Mouse (Mus musculus): ENCODE data around the gene Meiob. TPM values are rescaled to one million over a fixed set of nuclear protein-coding genes. Genes with fewer than 3 reads are reported as not detected.

Meiob gene
- not detected for polyA plus RNA-seq (2017; shearing (Covaris generic))

DNA sequence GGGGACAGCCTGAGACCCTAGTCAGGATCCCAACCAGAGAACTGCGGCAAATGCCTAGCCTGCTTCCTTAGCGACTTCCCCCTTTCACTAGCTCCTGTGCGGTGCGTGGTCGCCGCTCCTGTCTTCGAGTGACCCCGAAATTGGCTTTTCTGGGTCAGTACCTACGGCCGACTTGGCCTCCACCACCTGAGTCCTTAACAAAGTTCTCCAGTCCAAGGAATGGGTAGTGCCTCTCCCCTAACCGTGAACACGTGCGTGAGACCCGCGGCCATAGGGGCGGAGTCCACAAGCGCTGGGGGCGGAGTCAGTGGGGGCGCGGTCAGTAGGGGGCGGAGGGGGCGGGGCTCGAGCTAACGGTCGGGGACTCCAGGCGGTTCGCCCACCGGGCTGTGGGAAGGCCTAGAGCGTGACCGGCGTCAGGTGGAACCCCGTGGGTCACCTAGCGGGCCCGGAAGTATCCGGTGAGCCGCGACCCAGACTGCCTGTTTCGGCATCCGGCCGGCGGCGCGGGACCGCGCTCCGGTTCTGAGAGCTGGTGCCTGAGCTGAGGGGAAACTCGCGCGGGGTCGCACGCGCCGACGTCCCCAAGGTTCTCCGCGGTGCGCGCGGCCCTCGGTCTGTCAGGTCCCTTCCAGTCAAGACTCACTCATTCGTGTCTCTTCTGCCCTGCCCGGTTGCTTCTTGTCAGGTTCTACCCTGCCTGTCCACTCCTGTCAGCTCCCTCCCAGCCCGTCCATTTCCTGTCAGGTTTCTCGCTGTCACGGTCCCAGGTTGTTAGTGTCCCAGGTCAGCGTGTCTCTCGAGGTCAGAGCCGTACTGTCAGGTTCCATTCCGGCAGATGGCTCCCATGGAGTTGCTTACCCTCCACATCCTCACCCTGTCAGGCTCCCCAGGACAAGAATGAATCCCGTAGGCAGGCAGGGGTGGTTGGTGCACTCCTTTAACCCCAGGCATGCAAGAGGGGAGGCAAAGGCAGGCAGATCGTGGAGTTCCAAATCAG is at the start of gene Meiob:
TSS of gene Meiob (plus strand) at position 338 of the 1,000 bp plus-strand sequence.

DNA sequence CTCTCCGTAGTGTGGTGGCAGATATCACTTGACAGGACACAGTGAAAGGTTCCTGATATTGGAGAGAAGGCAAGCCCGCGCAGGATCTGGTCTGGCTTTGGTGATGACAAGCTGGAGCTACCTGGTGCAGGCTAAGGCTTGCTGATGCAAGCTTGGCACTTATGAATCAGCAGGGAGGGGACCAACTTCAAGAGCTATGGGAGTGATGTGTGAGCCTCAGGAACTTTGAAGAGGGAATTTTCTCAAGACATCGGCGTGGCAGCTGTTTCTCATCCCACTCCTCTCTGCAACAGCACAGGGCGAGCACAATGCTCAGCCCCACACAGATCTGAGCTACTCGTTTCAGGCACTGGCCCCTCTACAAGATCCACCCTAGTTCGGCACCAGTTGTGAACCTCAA is 35.8 kb downstream of the Meiob start, which contains the start of gene Hagh:
TSS of gene Hagh (plus strand) at position 302 of the 400 bp plus-strand sequence.

DNA sequence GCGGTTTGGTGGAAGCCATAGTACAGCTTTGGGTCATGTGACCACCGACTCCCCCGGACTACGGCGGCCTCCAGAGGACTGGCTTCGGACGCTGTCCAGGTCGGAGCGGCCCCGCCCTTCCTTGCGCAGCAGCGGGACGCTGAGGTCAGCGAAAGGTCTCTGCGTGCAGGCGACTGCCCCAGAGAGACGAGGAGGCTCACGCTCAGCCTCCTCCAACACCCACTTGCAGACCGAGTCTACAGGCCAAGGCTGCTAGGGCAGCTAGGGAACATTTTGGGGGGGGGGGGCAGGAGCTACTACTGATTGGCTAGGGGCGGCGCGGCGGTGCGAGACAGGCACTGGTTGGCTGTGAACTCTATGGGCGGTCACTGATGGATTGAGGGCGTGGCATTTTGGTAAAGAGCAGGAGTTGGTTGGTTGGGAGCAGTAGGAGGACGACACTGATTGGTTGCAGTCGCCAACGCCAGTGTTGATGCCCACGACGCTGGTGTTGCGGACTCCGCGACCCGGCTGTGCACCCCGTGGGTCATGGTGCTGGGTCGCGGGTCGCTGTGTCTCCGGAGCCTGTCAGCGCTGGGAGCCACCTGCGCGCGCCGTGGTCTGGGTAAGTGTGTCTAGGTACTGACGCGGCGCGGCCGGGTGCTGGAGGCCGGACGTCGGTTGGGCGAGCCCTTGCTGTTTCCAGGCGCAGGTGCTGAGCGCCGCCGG is 46.1 kb downstream of the Meiob start, which contains the start of gene Fahd1:
TSS of gene Fahd1 (minus strand) at position 300 of the 708 bp plus-strand sequence.

DNA sequence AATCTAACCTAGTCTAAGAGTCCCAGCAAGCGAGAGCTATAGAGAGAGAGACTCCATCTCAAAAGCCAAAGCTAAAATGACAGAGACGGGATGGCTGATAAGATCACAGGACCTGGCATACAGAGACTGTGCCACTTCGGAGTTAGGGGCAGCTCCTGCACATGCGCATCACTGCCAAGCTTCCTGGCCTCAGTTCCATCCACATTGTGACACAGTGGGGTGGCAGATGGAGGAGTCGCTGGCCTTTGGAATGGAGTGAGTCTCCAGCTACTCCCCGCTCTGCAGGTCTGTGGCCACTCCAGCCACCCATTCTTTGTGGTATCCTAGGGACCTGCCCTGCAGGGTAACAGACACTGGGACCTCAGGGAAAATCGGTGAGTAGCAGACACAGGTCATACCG is 61.7 kb downstream of the Meiob start, which contains the start of gene Igfals:
TSS of gene Igfals (plus strand) at position 222 of the 400 bp plus-strand sequence.

DNA sequence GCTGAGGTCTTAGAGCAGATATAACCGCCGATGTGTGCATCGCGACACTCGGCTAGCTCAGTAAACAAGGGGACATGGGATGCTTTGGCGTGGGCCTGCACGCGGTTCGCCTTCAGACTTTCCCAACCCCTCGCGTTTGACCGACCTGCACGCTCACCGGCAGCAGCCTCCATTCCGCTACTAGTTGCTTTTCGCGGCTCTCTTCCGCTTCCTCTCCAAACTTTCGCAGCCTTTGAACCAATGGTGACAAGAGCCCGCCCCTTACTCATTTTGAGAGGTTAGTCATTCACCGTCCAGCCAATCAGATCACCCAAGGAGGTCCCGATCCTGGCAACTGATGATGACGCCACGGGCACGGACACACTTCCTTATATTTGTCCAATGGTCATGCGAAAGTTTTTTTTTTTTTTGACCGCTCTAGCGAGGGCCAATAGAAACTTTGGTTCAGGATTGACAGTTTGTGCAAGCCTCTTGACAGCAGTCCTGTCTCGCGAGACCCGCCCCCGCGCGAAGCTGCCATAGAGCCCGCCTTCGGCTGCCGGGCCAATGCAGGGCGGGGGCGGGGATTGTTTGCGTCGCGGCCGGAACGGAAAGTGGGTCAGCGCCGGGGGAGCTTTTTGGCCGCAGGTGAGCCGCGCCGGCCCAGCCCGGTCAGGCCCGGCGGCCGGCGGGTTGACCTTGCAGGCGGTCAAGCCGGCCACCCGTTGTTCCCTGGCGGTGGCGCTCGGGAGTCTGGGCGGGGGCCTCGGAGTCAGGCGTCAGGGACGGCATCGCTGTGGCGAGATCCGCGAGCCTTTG is 82.2 kb downstream of the Meiob start, which contains the start of the genes Nubp2 and Spsb3:
TSS of gene Nubp2 (minus strand) at position 216 of the 798 bp plus-strand sequence.
TSS of gene Spsb3 (plus strand) at position 510 of the 798 bp plus-strand sequence.

Other genes starting within 250 kb of the Meiob start
- 48.8 TPM for gene Tsc2, start 171.7 kb upstream of the Meiob start, polyA plus RNA-seq (2017; shearing (Covaris generic))
- gene Nthl1, start 171.6 kb upstream of the Meiob start, polyA plus RNA-seq (2017; shearing (Covaris generic)), result 6.0 TPM
- gene Slc9a3r2, start 154.0 kb upstream of the Meiob start, polyA plus RNA-seq (2017; shearing (Covaris generic)), result not detected
- not detected for gene Npw, start 145.8 kb upstream of the Meiob start, polyA plus RNA-seq (2017; shearing (Covaris generic))
- gene Zfp598, start 134.6 kb upstream of the Meiob start, polyA plus RNA-seq (2017; shearing (Covaris generic)), result 2.3 TPM
- gene Syngr3, start 114.3 kb upstream of the Meiob start, polyA plus RNA-seq (2017; shearing (Covaris generic)), result 0.88 TPM
- gene Gfer, start 108.1 kb upstream of the Meiob start, polyA plus RNA-seq (2017; shearing (Covaris generic)), result 7.8 TPM
- 1.4 TPM for gene Noxo1, start 108.1 kb upstream of the Meiob start, polyA plus RNA-seq (2017; shearing (Covaris generic))
- 60.9 TPM for gene Tbl3, start 96.6 kb upstream of the Meiob start, polyA plus RNA-seq (2017; shearing (Covaris generic))
- not detected for gene Rnf151, start 86.2 kb upstream of the Meiob start, polyA plus RNA-seq (2017; shearing (Covaris generic))
- 789 TPM for gene Rps2, start 86.2 kb upstream of the Meiob start, polyA plus RNA-seq (2017; shearing (Covaris generic))
- 222 TPM for gene Ndufb10, start 79.8 kb upstream of the Meiob start, polyA plus RNA-seq (2017; shearing (Covaris generic))
- gene Rpl3l, start 76.5 kb upstream of the Meiob start, polyA plus RNA-seq (2017; shearing (Covaris generic)), result not detected
- gene Msrb1, start 67.6 kb upstream of the Meiob start, polyA plus RNA-seq (2017; shearing (Covaris generic)), result 16.1 TPM
- gene Hs3st6, start 51.3 kb upstream of the Meiob start, polyA plus RNA-seq (2017; shearing (Covaris generic)), result not detected
- gene Hagh, start 35.9 kb downstream of the Meiob start, polyA plus RNA-seq (2017; shearing (Covaris generic)), result 43.5 TPM
- gene Fahd1, start 46.1 kb downstream of the Meiob start, polyA plus RNA-seq (2017; shearing (Covaris generic)), result 2.6 TPM
- gene Igfals, start 61.7 kb downstream of the Meiob start, polyA plus RNA-seq (2017; shearing (Covaris generic)), result not detected
- gene Nubp2, start 82.1 kb downstream of the Meiob start, polyA plus RNA-seq (2017; shearing (Covaris generic)), result 111 TPM
- 58.7 TPM for gene Spsb3, start 82.4 kb downstream of the Meiob start, polyA plus RNA-seq (2017; shearing (Covaris generic))
- 53.5 TPM for gene Eme2, start 90.8 kb downstream of the Meiob start, polyA plus RNA-seq (2017; shearing (Covaris generic))
- 46.4 TPM for gene Mrps34, start 90.8 kb downstream of the Meiob start, polyA plus RNA-seq (2017; shearing (Covaris generic))
- 67.3 TPM for gene Nme3, start 92.2 kb downstream of the Meiob start, polyA plus RNA-seq (2017; shearing (Covaris generic))
- 60.4 TPM for gene Mapk8ip3, start 132.7 kb downstream of the Meiob start, polyA plus RNA-seq (2017; shearing (Covaris generic))
- 38.0 TPM for gene Jpt2, start 156.4 kb downstream of the Meiob start, polyA plus RNA-seq (2017; shearing (Covaris generic))
- gene Cramp1l, start 211.5 kb downstream of the Meiob start, polyA plus RNA-seq (2017; shearing (Covaris generic)), result 6.3 TPM
- gene Ift140, start 211.8 kb downstream of the Meiob start, polyA plus RNA-seq (2017; shearing (Covaris generic)), result 26.8 TPM